Mouse (Mus musculus): ENCODE data around the gene Abhd8. TPM values are rescaled to one million over a fixed set of nuclear protein-coding genes. Genes with fewer than 3 reads are reported as not detected.

Gene Abhd8
- polyA plus RNA-seq, 1 experiment from 2014 or later: 119 TPM

DNA sequence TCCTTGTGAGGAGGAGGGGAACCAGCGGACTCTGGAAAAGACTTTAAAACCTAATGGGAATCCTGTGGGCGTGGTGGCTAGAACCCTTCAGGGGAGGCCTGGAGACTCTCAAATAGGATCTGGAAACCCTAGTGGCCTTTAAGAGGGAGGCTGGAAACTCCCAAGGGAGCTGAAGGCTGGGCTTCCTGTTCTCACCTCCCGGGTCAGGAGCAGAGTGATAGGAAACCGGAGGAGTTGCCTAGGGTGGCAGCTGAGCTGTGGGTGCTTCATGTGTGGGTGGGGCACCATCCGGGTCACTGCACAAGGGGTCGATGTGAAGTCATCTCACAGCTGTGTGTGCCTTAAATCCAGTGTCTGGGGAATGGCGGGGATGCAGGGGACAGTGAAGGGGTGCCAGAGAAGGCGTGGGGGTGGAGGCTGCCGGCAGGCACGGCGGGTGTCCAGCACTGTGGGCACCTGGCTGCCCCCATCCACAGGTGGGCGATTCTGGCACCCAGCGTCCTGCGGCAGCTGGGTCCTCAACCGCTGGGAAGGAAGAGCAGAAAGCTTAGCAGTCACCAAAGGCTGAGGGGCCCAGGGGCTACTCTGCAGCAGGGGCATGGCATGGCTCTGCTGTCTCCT is 34.5 kb upstream of the Abhd8 start:
- no peak overlapping the region for H3K27ac ChIP-seq (replicated peaks; ENCODE audit: low read depth, low read length)
- no peak overlapping the region for H3K4me2 ChIP-seq (ENCODE audit: low read length)
- H3K9ac ChIP-seq (replicated peaks; ENCODE audit: low read length): no peak overlapping the region
- WGBS: 28% methylated on average over 15 of the region's 15 CpGs
- ATAC-seq (ENCODE audit: low FRiP score, low TSS enrichment): no peak
- H3K4me1 ChIP-seq (ENCODE audit: control insufficient read depth, insufficient read depth, low read length): no peaks in the 10 kb centered on the region
- DNase-seq: no peak
- H3K9me3 ChIP-seq (ENCODE audit: control insufficient read depth, low read length): no peaks in the 10 kb centered on the region
- H3K27me3 ChIP-seq (ENCODE audit: control insufficient read depth, insufficient read depth, low read length): no peaks in the 10 kb centered on the region
- peaks cover 4% of the 10 kb centered on the region; the same call in 1 of the 2 replicates for H3K36me3 ChIP-seq (ENCODE audit: control insufficient read depth, insufficient read depth, low read length)
- no peak overlapping the region for H3K4me3 ChIP-seq (replicated peaks; ENCODE audit: low read depth, low read length)

DNA sequence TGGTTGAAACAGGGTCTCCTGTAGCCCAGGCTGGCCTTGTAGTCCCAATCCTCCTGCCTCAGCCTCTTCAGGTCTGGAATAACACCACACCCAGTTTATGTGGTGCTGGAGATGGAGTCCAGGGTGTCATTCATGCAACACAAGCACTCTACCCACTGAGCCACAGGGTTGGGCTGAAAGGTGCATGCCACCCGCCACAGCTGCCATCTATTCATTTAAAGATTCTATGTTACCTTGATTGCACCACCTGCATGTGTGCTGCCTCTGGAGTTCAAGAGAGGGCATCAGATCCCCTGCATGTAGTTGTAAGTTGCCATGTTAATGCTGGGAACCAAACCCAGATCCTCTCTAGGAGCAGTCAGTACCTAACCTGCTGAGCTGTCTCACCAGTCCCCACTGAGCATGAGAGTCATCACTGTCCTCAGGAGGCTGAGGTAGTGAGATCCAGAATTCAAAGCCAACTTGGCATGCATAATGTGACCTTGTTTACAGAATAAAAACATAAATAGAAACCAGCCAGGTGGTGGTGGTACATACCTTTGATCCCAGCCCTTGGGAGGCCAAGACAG is 33.7 kb upstream of the Abhd8 start:
- Histone ChIP-seq H3K4me2 (ENCODE audit: low read length) (no peak overlapping the region), H3K36me3 (ENCODE audit: control insufficient read depth, insufficient read depth, low read length) (peaks cover 11% of the 10 kb centered on the region), H3K4me1 (ENCODE audit: control insufficient read depth, insufficient read depth, low read length) (no peaks in the 10 kb centered on the region), H3K9ac (replicated peaks; ENCODE audit: low read length) (no peak overlapping the region; the same call in 1 of the 2 replicates), H3K4me3 (replicated peaks; ENCODE audit: low read depth, low read length) (no peak overlapping the region), H3K27me3 (ENCODE audit: control insufficient read depth, insufficient read depth, low read length) (no peaks in the 10 kb centered on the region), H3K9me3 (ENCODE audit: control insufficient read depth, low read length) (no peaks in the 10 kb centered on the region), H3K27ac (replicated peaks; ENCODE audit: low read depth, low read length) (no peak overlapping the region)
- ATAC-seq (ENCODE audit: low FRiP score, low TSS enrichment) (no peak), DNase-seq (no peak)
- whole genome bisulfite sequencing: 83% methylated on average over 1 of the region's 1 CpGs

DNA sequence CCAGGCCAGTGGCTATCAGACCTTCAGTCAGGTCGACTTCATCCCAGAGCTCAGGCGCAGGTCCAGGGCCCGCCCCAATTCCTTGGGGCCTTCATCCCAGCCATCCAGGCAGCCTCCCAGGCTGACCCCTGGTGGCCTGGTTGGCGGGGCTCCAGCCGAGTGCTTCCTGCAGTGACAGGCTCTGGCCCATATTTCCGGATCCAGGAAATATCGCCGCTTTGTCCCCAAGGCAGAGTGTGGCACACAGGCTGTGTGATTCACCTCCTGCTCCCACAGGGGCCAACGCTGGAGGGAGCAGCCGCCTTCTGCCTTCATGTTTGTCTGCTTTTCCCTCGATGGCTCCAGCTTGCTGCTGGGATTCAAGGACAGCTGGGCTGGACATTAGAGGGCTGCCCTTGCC is 33.0 kb upstream of the Abhd8 start:
- ATAC-seq (ENCODE audit: low FRiP score, low TSS enrichment): no peak
- 64% methylated on average over 11 of the region's 11 CpGs for WGBS
- H3K27me3 ChIP-seq (ENCODE audit: control insufficient read depth, insufficient read depth, low read length): no peaks in the 10 kb centered on the region
- H3K9me3 ChIP-seq (ENCODE audit: control insufficient read depth, low read length): no peaks in the 10 kb centered on the region
- H3K27ac ChIP-seq (replicated peaks; ENCODE audit: low read depth, low read length): no peak overlapping the region
- peaks cover 18% of the 10 kb centered on the region for H3K36me3 ChIP-seq (ENCODE audit: control insufficient read depth, insufficient read depth, low read length)
- no peaks in the 10 kb centered on the region for H3K4me1 ChIP-seq (ENCODE audit: control insufficient read depth, insufficient read depth, low read length)
- DNase-seq: no peak
- no peak overlapping the region for H3K9ac ChIP-seq (replicated peaks; ENCODE audit: low read length)
- H3K4me3 ChIP-seq (replicated peaks; ENCODE audit: low read depth, low read length): no peak overlapping the region
- no peak overlapping the region for H3K4me2 ChIP-seq (ENCODE audit: low read length)

DNA sequence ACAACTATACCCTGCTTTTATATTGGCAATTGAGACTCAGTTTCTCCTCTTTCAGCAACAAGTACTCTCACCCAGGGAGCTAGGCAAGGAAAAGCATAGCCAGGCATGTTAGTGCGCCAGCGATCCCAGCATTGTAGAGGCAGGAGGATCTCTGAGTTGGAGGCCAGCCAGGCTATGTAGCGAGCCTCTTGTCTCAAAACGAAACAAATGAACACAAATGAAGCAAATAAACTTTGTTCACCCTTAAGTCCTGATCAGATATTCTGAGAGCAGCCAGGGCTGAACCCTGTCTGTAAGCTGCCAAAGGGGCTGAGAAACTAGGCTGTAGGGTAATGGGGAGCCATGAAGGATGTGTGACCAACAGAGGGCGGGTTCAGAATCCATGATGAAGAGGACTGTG is 32.4 kb upstream of the Abhd8 start:
- H3K4me3 ChIP-seq (replicated peaks; ENCODE audit: low read depth, low read length): no peak overlapping the region
- WGBS: 90% methylated on average over 5 of the region's 5 CpGs
- H3K4me2 ChIP-seq (ENCODE audit: low read length): no peak overlapping the region

DNA sequence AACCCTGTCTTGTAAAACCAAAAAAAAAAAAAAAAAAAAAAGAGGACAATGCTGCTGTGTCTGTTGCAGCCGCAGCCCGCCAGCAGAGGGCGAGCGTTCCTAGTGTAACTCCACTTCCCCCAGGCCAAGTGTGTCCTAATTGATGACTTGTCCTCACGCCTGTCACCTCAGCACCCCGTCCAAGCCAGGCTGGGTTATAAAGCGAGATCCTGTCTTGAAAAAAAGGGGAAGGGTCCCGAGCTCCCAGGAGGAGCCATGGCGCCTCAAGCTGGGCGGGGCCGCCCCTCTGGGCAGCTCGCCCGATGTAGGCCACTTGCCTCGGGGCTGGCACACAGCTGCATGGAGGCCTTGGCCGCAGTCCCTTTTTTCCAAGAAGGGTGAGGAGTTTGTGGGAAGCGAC is 31.6 kb upstream of the Abhd8 start:
- H3K27me3 ChIP-seq (ENCODE audit: control insufficient read depth, insufficient read depth, low read length): no peaks in the 10 kb centered on the region
- no peak overlapping the region for H3K27ac ChIP-seq (replicated peaks; ENCODE audit: low read depth, low read length)
- no peak overlapping the region for H3K4me2 ChIP-seq (ENCODE audit: low read length)
- no peak overlapping the region for H3K9ac ChIP-seq (replicated peaks; ENCODE audit: low read length)
- no peaks in the 10 kb centered on the region for H3K4me1 ChIP-seq (ENCODE audit: control insufficient read depth, insufficient read depth, low read length)
- peaks cover 25% of the 10 kb centered on the region for H3K36me3 ChIP-seq (ENCODE audit: control insufficient read depth, insufficient read depth, low read length)
- ATAC-seq (ENCODE audit: low FRiP score, low TSS enrichment) (peak; percentile 76), DNase-seq (peak; percentile 90)
- no peaks in the 10 kb centered on the region for H3K9me3 ChIP-seq (ENCODE audit: control insufficient read depth, low read length)
- H3K4me3 ChIP-seq (replicated peaks; ENCODE audit: low read depth, low read length): no peak overlapping the region
- WGBS: 31% methylated on average over 16 of the region's 16 CpGs

More for the DNA sequence above, 32.4 kb upstream of the Abhd8 start:
- H3K4me1 ChIP-seq (ENCODE audit: control insufficient read depth, insufficient read depth, low read length): no peaks in the 10 kb centered on the region
- no peak overlapping the region for H3K9ac ChIP-seq (replicated peaks; ENCODE audit: low read length)
- no peaks in the 10 kb centered on the region for H3K27me3 ChIP-seq (ENCODE audit: control insufficient read depth, insufficient read depth, low read length)
- DNase-seq: no peak
- H3K36me3 ChIP-seq (ENCODE audit: control insufficient read depth, insufficient read depth, low read length): peaks cover 25% of the 10 kb centered on the region
- H3K27ac ChIP-seq (replicated peaks; ENCODE audit: low read depth, low read length): no peak overlapping the region
- no peak for ATAC-seq (ENCODE audit: low FRiP score, low TSS enrichment)
- H3K9me3 ChIP-seq (ENCODE audit: control insufficient read depth, low read length): no peaks in the 10 kb centered on the region

DNA sequence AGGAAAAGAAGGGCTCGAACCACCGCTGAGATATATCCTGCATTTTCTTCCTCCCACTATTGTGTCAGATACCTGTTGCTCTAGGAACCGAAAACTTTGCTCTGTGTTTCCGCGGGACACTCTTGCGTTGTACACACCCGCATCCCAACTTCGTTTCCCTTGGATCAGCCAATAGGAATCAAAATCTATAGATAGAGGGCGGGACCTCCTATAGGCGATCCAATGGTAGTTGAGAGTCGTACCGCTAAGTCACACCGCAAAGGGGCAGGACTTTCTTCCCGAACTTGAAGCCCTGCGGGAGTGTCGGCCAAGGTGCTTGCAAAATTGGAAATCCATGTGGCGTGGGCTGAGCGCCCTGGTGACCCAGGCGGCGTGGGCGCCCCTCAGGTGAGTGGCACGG is 25.0 kb upstream of the Abhd8 start:
- Histone ChIP-seq H3K27ac (replicated peaks; ENCODE audit: low read depth, low read length) (no peak overlapping the region), H3K9ac (replicated peaks; ENCODE audit: low read length) (peak overlapping the region; percentile 68), H3K27me3 (ENCODE audit: control insufficient read depth, insufficient read depth, low read length) (no peaks in the 10 kb centered on the region), H3K4me3 (replicated peaks; ENCODE audit: low read depth, low read length) (peak overlapping the region; percentile 74), H3K9me3 (ENCODE audit: control insufficient read depth, low read length) (no peaks in the 10 kb centered on the region), H3K4me2 (ENCODE audit: low read length) (peak overlapping the region; percentile 99), H3K36me3 (ENCODE audit: control insufficient read depth, insufficient read depth, low read length) (peaks cover 37% of the 10 kb centered on the region), H3K4me1 (ENCODE audit: control insufficient read depth, insufficient read depth, low read length) (peaks cover 28% of the 10 kb centered on the region)
- whole genome bisulfite sequencing: under 1% methylated on average over 22 of the region's 22 CpGs
- ATAC-seq (ENCODE audit: low FRiP score, low TSS enrichment): peak; percentile 86
- peak; percentile 96 for DNase-seq

DNA sequence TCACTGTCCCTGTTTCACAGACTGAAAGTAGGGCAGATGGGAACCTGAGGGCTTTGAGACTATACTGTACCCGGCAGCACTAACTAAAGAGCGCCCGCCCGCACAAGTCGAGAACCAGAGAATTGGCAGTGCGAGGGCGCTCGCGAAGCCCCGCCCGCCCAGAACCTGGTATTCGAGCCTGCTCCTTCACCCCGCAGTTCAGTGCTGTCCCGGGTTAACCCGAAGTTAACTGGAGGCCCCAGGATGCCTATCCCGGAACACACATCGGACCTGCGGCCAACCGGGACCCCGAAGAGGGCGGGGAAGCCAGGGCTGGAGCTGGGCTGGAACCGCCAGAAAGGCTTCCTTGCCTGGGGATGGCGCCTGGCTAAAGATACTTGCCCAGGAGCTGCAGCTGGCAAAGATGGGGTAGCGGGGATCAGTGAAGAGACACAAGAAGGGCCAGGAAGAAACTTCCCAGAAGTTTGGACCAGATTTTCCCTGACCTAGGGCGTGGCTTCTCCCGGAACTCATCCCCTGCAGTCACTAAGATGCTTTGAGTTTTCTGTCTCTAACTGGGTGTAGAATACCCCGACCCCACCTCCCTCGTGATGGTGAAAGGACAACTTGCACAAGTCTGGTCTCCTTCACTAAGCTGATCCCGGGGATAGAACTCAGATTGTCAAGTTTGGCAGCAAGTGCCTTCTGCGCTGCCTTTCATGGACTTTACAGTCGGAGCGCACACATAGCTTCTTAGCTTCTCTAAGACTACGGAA is 24.4 kb upstream of the Abhd8 start, which contains the start of gene Gtpbp3:
Gtpbp3 (plus strand) TSS at position 413 of the 755 bp plus-strand sequence.
- Histone ChIP-seq H3K4me1 (ENCODE audit: control insufficient read depth, insufficient read depth, low read length) (peaks cover 30% of the 10 kb centered on the region), H3K27ac (replicated peaks; ENCODE audit: low read depth, low read length) (0 out of 2 replicates have a peak within 1 kb of the TSS, but pooled peaks have one; percentile 49), H3K4me3 (replicated peaks; ENCODE audit: low read depth, low read length) (peak within 1 kb of the TSS; percentile 74), H3K4me2 (ENCODE audit: low read length) (peak within 1 kb of the TSS; percentile 99), H3K9ac (replicated peaks; ENCODE audit: low read length) (peak within 1 kb of the TSS; percentile 68), H3K36me3 (ENCODE audit: control insufficient read depth, insufficient read depth, low read length) (peaks cover 37% of the 10 kb centered on the region), H3K9me3 (ENCODE audit: control insufficient read depth, low read length) (no peaks in the 10 kb centered on the region), H3K27me3 (ENCODE audit: control insufficient read depth, insufficient read depth, low read length) (no peaks in the 10 kb centered on the region)
- ATAC-seq (ENCODE audit: low FRiP score, low TSS enrichment): peak; percentile 18; the same call in 1 of the 2 replicates
- DNase-seq: peak; percentile 84
- WGBS: 0% methylated on average over 33 of the region's 33 CpGs

DNA sequence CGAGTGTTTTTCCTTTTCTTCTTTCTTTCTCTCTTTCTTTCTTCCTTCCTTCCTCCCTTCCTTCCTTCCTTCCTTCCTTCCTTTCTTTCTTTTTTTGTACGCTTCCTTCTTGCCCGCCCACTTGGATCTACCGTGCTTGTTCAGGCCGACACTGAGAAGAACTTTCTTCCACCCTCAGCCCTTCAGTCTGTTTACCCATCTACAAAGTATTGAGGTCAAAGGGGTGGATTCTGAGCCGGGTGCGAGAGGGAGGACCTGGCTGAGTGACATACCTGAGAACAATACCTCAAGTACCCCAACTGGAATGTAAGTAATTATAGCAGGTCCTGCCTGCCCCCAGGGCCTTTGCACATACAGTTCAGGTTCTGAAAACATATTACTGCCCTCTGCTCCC is 22.7 kb upstream of the Abhd8 start:
- Histone ChIP-seq H3K36me3 (ENCODE audit: control insufficient read depth, insufficient read depth, low read length) (peaks cover 38% of the 10 kb centered on the region), H3K4me1 (ENCODE audit: control insufficient read depth, insufficient read depth, low read length) (peaks cover 30% of the 10 kb centered on the region), H3K27ac (replicated peaks; ENCODE audit: low read depth, low read length) (peak overlapping the region; percentile 85), H3K9me3 (ENCODE audit: control insufficient read depth, low read length) (no peaks in the 10 kb centered on the region), H3K9ac (replicated peaks; ENCODE audit: low read length) (peak overlapping the region; percentile 98; the same call in 1 of the 2 replicates), H3K27me3 (ENCODE audit: control insufficient read depth, insufficient read depth, low read length) (no peaks in the 10 kb centered on the region), H3K4me3 (replicated peaks; ENCODE audit: low read depth, low read length) (peak overlapping the region; percentile 94), H3K4me2 (ENCODE audit: low read length) (peak overlapping the region; percentile 80)
- DNase-seq: no peak
- 17% methylated on average over 7 of the region's 7 CpGs for WGBS
- no peak for ATAC-seq (ENCODE audit: low FRiP score, low TSS enrichment)

Data from midbrain, embryonic 14.5 days (tissue).